Mouse (Mus musculus): ENCODE data around the gene Tas2r125. TPM values are rescaled to one million over a fixed set of nuclear protein-coding genes. Genes with fewer than 3 reads are reported as not detected.
"Not testable (repeated sequence)": the region's sequence is repeated elsewhere in the genome, so short reads cannot be mapped to it uniquely, and the experiment has no call there.

Gene Tas2r125
- polyA plus RNA-seq (2015; fragmentation: Nextera tagmentation; extraction: Ambion mirVana) = not detected in 2 replicates

- Histone ChIP-seq H3K4me2 (ENCODE audit: low read depth, low read length) (no peak within 1 kb of the TSS), H3K9me3 (replicated peaks; ENCODE audit: control insufficient read depth, low read length) (no peaks in the 10 kb centered on the region), H3K4me1 (ENCODE audit: control insufficient read depth, low read depth, low read length) (no peaks in the 10 kb centered on the region), H3K4me3 (ENCODE audit: low read depth, low read length) (no peak within 1 kb of the TSS), H3K9ac (ENCODE audit: low read depth, low read length) (no peak within 1 kb of the TSS), H3K36me3 (ENCODE audit: control insufficient read depth, insufficient read depth) (no peaks in the 10 kb centered on the region), H3K27me3 (ENCODE audit: control insufficient read depth, insufficient read depth, low read depth, low read length) (no peaks in the 10 kb centered on the region), H3K27ac (ENCODE audit: low read length) (no peak within 1 kb of the TSS)
- ATAC-seq (ENCODE audit: low read depth) = no peak
- 64% methylated on average over 3 of the region's 3 CpGs for WGBS (ENCODE audit: insufficient replicate concordance)
Measured at GRCm38 (mm10) chr6:132909351-132909750, at the start of gene Tas2r125. Gene Tas2r125 (plus strand): TSS chr6:132909651.

DNA sequence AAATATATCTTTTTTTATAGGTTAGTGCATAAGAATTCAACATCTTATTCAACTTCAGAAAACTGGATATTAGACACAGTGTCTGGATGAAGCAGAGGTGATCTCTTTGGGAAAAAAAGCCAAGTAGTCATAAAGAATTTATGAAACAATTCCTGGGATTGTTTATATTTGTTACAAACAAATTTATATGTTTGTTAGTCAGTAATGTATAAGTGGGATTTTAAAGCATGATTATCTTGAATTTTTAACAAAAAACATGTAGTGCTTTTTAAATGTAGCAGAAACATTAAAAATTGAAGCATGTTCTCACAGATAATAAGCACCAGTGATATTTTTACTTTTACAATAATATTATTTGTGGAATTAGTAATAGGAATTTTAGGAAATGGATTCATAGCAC is 41.7 kb upstream of the Tas2r125 start, which contains the start of gene Tas2r110:
Gene Tas2r110 (plus strand): TSS at position 301 of the 400 bp plus-strand sequence.
- H3K9ac ChIP-seq (ENCODE audit: low read depth, low read length) = no peak within 1 kb of the TSS
- no peaks in the 10 kb centered on the region for H3K36me3 ChIP-seq (ENCODE audit: control insufficient read depth, insufficient read depth)
- H3K27ac ChIP-seq (ENCODE audit: low read length) = no peak within 1 kb of the TSS
- no peak for ATAC-seq (ENCODE audit: low read depth)
- no peaks in the 10 kb centered on the region for H3K9me3 ChIP-seq (replicated peaks; ENCODE audit: control insufficient read depth, low read length)
- no peaks in the 10 kb centered on the region for H3K4me1 ChIP-seq (ENCODE audit: control insufficient read depth, low read depth, low read length)
- no peak within 1 kb of the TSS for H3K4me2 ChIP-seq (ENCODE audit: low read depth, low read length)
- H3K27me3 ChIP-seq (ENCODE audit: control insufficient read depth, insufficient read depth, low read depth, low read length) = no peaks in the 10 kb centered on the region
- H3K4me3 ChIP-seq (ENCODE audit: low read depth, low read length) = no peak within 1 kb of the TSS

DNA sequence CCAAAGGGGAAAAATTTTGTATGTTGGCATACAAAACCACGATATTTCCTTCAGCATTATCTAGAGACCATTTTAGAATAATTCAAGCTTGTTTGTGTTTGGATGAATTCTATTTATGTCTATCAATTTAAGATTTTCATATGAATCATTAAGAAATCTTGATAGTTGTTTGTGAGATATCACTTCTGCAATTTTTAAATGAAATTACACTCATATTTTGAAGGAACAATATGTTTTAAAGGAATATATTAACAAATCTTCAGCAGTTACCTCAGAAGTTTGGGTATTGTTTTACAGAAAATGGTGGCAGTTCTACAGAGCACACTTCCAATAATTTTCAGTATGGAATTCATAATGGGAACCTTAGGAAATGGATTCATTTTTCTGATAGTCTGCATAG is 16.7 kb upstream of the Tas2r125 start, which contains the start of gene Tas2r113:
Gene Tas2r113 (plus strand): TSS at position 301 of the 400 bp plus-strand sequence.
- WGBS (ENCODE audit: insufficient replicate concordance) = 46% methylated on average over 1 of the region's 1 CpGs
- H3K27ac ChIP-seq (ENCODE audit: low read length) = no peak within 1 kb of the TSS
- no peak for ATAC-seq (ENCODE audit: low read depth)
- H3K4me3 ChIP-seq (ENCODE audit: low read depth, low read length) = no peak within 1 kb of the TSS
- no peaks in the 10 kb centered on the region for H3K4me1 ChIP-seq (ENCODE audit: control insufficient read depth, low read depth, low read length)
- H3K4me2 ChIP-seq (ENCODE audit: low read depth, low read length) = no peak within 1 kb of the TSS
- H3K27me3 ChIP-seq (ENCODE audit: control insufficient read depth, insufficient read depth, low read depth, low read length) = no peaks in the 10 kb centered on the region
- no peak within 1 kb of the TSS for H3K9ac ChIP-seq (ENCODE audit: low read depth, low read length)
- H3K36me3 ChIP-seq (ENCODE audit: control insufficient read depth, insufficient read depth) = no peaks in the 10 kb centered on the region
- no peaks in the 10 kb centered on the region for H3K9me3 ChIP-seq (replicated peaks; ENCODE audit: control insufficient read depth, low read length)

GRCm38 (mm10) chr6:132941376-132941775 is 31.9 kb downstream of the Tas2r125 start:
- not testable (repeated sequence) for ATAC-seq (ENCODE audit: low read depth); H3K27ac ChIP-seq (ENCODE audit: low read length); H3K4me1 ChIP-seq (ENCODE audit: control insufficient read depth, low read depth, low read length); H3K4me2 ChIP-seq (ENCODE audit: low read depth, low read length); H3K9ac ChIP-seq (ENCODE audit: low read depth, low read length); H3K27me3 ChIP-seq (ENCODE audit: control insufficient read depth, insufficient read depth, low read depth, low read length); H3K36me3 ChIP-seq (ENCODE audit: control insufficient read depth, insufficient read depth); H3K9me3 ChIP-seq (replicated peaks; ENCODE audit: control insufficient read depth, low read length); H3K4me3 ChIP-seq (ENCODE audit: low read depth, low read length)

GRCm38 (mm10) chr6:132950802-132951201 is 41.4 kb downstream of the Tas2r125 start, which contains the start of gene Tas2r129:
Gene Tas2r129 (plus strand): TSS chr6:132951102.
- Histone ChIP-seq H3K9ac (ENCODE audit: low read depth, low read length) (no peak within 1 kb of the TSS), H3K4me1 (ENCODE audit: control insufficient read depth, low read depth, low read length) (no peaks in the 10 kb centered on the region), H3K4me2 (ENCODE audit: low read depth, low read length) (no peak within 1 kb of the TSS), H3K36me3 (ENCODE audit: control insufficient read depth, insufficient read depth) (no peaks in the 10 kb centered on the region), H3K27ac (ENCODE audit: low read length) (no peak within 1 kb of the TSS), H3K9me3 (replicated peaks; ENCODE audit: control insufficient read depth, low read length) (no peaks in the 10 kb centered on the region), H3K27me3 (ENCODE audit: control insufficient read depth, insufficient read depth, low read depth, low read length) (no peaks in the 10 kb centered on the region), H3K4me3 (ENCODE audit: low read depth, low read length) (no peak within 1 kb of the TSS)
- ATAC-seq (ENCODE audit: low read depth) = no peak
- 46% methylated on average over 2 of the region's 2 CpGs for WGBS (ENCODE audit: insufficient replicate concordance)

GRCm38 (mm10) chr6:132957819-132958218 is 48.4 kb downstream of the Tas2r125 start, which contains the start of gene Tas2r131:
Gene Tas2r131 (minus strand): TSS chr6:132957919.
- no peak within 1 kb of the TSS for H3K4me3 ChIP-seq (ENCODE audit: low read depth, low read length)
- no peaks in the 10 kb centered on the region for H3K36me3 ChIP-seq (ENCODE audit: control insufficient read depth, insufficient read depth)
- no peak for ATAC-seq (ENCODE audit: low read depth)
- no peak within 1 kb of the TSS for H3K27ac ChIP-seq (ENCODE audit: low read length)
- no peak within 1 kb of the TSS for H3K9ac ChIP-seq (ENCODE audit: low read depth, low read length)
- no peaks in the 10 kb centered on the region for H3K4me1 ChIP-seq (ENCODE audit: control insufficient read depth, low read depth, low read length)
- H3K9me3 ChIP-seq (replicated peaks; ENCODE audit: control insufficient read depth, low read length) = no peaks in the 10 kb centered on the region
- H3K27me3 ChIP-seq (ENCODE audit: control insufficient read depth, insufficient read depth, low read depth, low read length) = no peaks in the 10 kb centered on the region
- no peak within 1 kb of the TSS for H3K4me2 ChIP-seq (ENCODE audit: low read depth, low read length)
- WGBS (ENCODE audit: insufficient replicate concordance) = 36% methylated on average over 1 of the region's 1 CpGs

Other genes starting within 250 kb of the Tas2r125 start
- gene Tas2r121, start 208.6 kb upstream of the Tas2r125 start, polyA plus RNA-seq (2015; fragmentation: Nextera tagmentation; extraction: Ambion mirVana) = not detected in 2 replicates
- gene Tas2r122, start 197.7 kb upstream of the Tas2r125 start, polyA plus RNA-seq (2015; fragmentation: Nextera tagmentation; extraction: Ambion mirVana) = not detected in 2 replicates
- not detected in 2 replicates for gene Tas2r115, start 171.6 kb upstream of the Tas2r125 start, polyA plus RNA-seq (2015; fragmentation: Nextera tagmentation; extraction: Ambion mirVana)
- gene Tas2r124, start 154.9 kb upstream of the Tas2r125 start, polyA plus RNA-seq (2015; fragmentation: Nextera tagmentation; extraction: Ambion mirVana) = not detected in 2 replicates
- not detected in 2 replicates for gene Tas2r102, start 147.5 kb upstream of the Tas2r125 start, polyA plus RNA-seq (2015; fragmentation: Nextera tagmentation; extraction: Ambion mirVana)
- gene Tas2r136, start 131.5 kb upstream of the Tas2r125 start, polyA plus RNA-seq (2015; fragmentation: Nextera tagmentation; extraction: Ambion mirVana) = not detected in 2 replicates
- not detected in 2 replicates for gene Tas2r117, start 106.8 kb upstream of the Tas2r125 start, polyA plus RNA-seq (2015; fragmentation: Nextera tagmentation; extraction: Ambion mirVana)
- gene Tas2r123, start 62.5 kb upstream of the Tas2r125 start, polyA plus RNA-seq (2015; fragmentation: Nextera tagmentation; extraction: Ambion mirVana) = not detected in 2 replicates
- not detected in 2 replicates for gene Tas2r116, start 54.2 kb upstream of the Tas2r125 start, polyA plus RNA-seq (2015; fragmentation: Nextera tagmentation; extraction: Ambion mirVana)
- not detected in 2 replicates for gene Tas2r110, start 41.6 kb upstream of the Tas2r125 start, polyA plus RNA-seq (2015; fragmentation: Nextera tagmentation; extraction: Ambion mirVana)
- not detected in 2 replicates for gene Tas2r113, start 16.6 kb upstream of the Tas2r125 start, polyA plus RNA-seq (2015; fragmentation: Nextera tagmentation; extraction: Ambion mirVana)
- gene Tas2r129, start 41.5 kb downstream of the Tas2r125 start, polyA plus RNA-seq (2015; fragmentation: Nextera tagmentation; extraction: Ambion mirVana) = not detected in 2 replicates
- not detected in 2 replicates for gene Tas2r131, start 48.3 kb downstream of the Tas2r125 start, polyA plus RNA-seq (2015; fragmentation: Nextera tagmentation; extraction: Ambion mirVana)
- gene Tas2r109, start 71.3 kb downstream of the Tas2r125 start, polyA plus RNA-seq (2015; fragmentation: Nextera tagmentation; extraction: Ambion mirVana) = not detected in 2 replicates
- gene Tas2r103, start 127.5 kb downstream of the Tas2r125 start, polyA plus RNA-seq (2015; fragmentation: Nextera tagmentation; extraction: Ambion mirVana) = not detected in 2 replicates
- gene Tas2r140, start 146.2 kb downstream of the Tas2r125 start, polyA plus RNA-seq (2015; fragmentation: Nextera tagmentation; extraction: Ambion mirVana) = not detected in 2 replicates
- gene Smim10l1, start 195.3 kb downstream of the Tas2r125 start, polyA plus RNA-seq (2015; fragmentation: Nextera tagmentation; extraction: Ambion mirVana) = 28.7 and 32.9 TPM in 2 replicates

Data from liver, embryonic 16.5 days (tissue).